Mouse (Mus musculus) liver, embryonic 15.5 days (tissue): ENCODE results near the gene Fam20c. TPM values are rescaled to one million over a fixed set of nuclear protein-coding genes. Genes with fewer than 3 reads are reported as not detected.

ENCODE experiments used
- ATAC-seq: fragments of 200-750 bp; cut with Nextera tagmentation; 2 replicates; pipeline ENCODE4 v1.8.0; 2017; ENCODE audit warnings: moderate number of reproducible peaks, mild to moderate bottlenecking, moderate library complexity; ENCODE audit not compliant: insufficient read depth
- H3K27ac ChIP-seq: fragments of 300-500 bp; sonication (generic); replicated peaks from 2 replicates; pipeline ENCODE4 v1.5.1; 2015; ENCODE audit warnings: mild to moderate bottlenecking, inconsistent platforms
- H3K27me3 ChIP-seq: fragments of 300-500 bp; sonication (generic); 2 replicates; pipeline ENCODE4 v1.6.1; 2015; ENCODE audit warnings: mild to moderate bottlenecking, inconsistent platforms
- H3K36me3 ChIP-seq: fragments of 300-500 bp; sonication (generic); replicated peaks from 2 replicates; pipeline ENCODE4 v1.6.1; 2015; ENCODE audit warnings: moderate library complexity, mild to moderate bottlenecking, inconsistent platforms
- H3K4me1 ChIP-seq: fragments of 300-500 bp; sonication (generic); replicated peaks from 2 replicates; pipeline ENCODE4 v1.6.1; 2015; ENCODE audit warnings: inconsistent platforms
- H3K4me2 ChIP-seq: fragments of 300-500 bp; sonication (generic); 2 replicates; pipeline ENCODE4 v1.6.1; 2015; ENCODE audit warnings: moderate library complexity, mild to moderate bottlenecking, inconsistent platforms
- H3K4me3 ChIP-seq: fragments of 300-500 bp; sonication (generic); replicated peaks from 2 replicates; pipeline ENCODE4 v1.5.1; 2015; ENCODE audit warnings: mild to moderate bottlenecking, inconsistent platforms
- H3K9ac ChIP-seq: fragments of 300-500 bp; sonication (generic); 2 replicates; pipeline ENCODE4 v1.6.1; 2015; ENCODE audit warnings: moderate library complexity, mild to moderate bottlenecking, inconsistent platforms
- H3K9me3 ChIP-seq: fragments of 300-500 bp; sonication (generic); replicated peaks from 2 replicates; pipeline ENCODE4 v1.6.1; 2016; ENCODE audit warnings: inconsistent platforms
- WGBS: fragments of 180-500 bp; shearing (Covaris S2); methylation state at CpG from one replicate; pipeline ENCODE4 v1.1.7; 2015; ENCODE audit warnings: mixed read lengths; ENCODE audit not compliant: insufficient replicate concordance; 5-methylcytosine and 5-hydroxymethylcytosine counted together
- polyA plus RNA-seq: library from polyadenylated mRNA; unstranded; fragments of >200 nt; fragmentation: Nextera tagmentation; extraction: Ambion mirVana; gene quantifications from 2 replicates; pipeline ENCODE4 v1.2.1, GENCODE M21; 2015

The Fam20c gene
- polyA plus RNA-seq, 1 experiment from 2014 or later: 11.1 TPM

- Histone ChIP-seq H3K27ac (no peak overlapping the region), H3K9ac (no peak overlapping the region), H3K9me3 (no peaks in the 10 kb centered on the region), H3K4me1 (no peaks in the 10 kb centered on the region), H3K36me3 (peaks cover 8% of the 10 kb centered on the region), H3K4me2 (no peak overlapping the region), H3K27me3 (no peaks in the 10 kb centered on the region), H3K4me3 (no peak overlapping the region)
- 73% methylated on average over 6 of the region's 6 CpGs for WGBS
- ATAC-seq: no peak
Observed at GRCm38 (mm10) chr5:138809767-138810166, 55.5 kb downstream of the Fam20c start.

GRCm38 (mm10) chr5:138819780-138820179, 65.5 kb downstream of the Fam20c start, which contains the start of gene Gm5294:
Gm5294 (plus strand) TSS chr5:138820080.
- no peaks in the 10 kb centered on the region for H3K9me3 ChIP-seq
- H3K27me3 ChIP-seq: peaks cover 58% of the 10 kb centered on the region
- H3K9ac ChIP-seq: no peak within 1 kb of the TSS
- no peaks in the 10 kb centered on the region for H3K36me3 ChIP-seq
- H3K4me3 ChIP-seq: peak within 1 kb of the TSS; percentile 8; the same call in 1 of the 2 replicates
- peaks cover 5% of the 10 kb centered on the region; the same call in 1 of the 2 replicates for H3K4me1 ChIP-seq
- no peak for ATAC-seq
- H3K4me2 ChIP-seq: peak within 1 kb of the TSS; percentile 48
- no peak within 1 kb of the TSS for H3K27ac ChIP-seq
- 13% methylated on average over 21 of the region's 21 CpGs for WGBS

DNA sequence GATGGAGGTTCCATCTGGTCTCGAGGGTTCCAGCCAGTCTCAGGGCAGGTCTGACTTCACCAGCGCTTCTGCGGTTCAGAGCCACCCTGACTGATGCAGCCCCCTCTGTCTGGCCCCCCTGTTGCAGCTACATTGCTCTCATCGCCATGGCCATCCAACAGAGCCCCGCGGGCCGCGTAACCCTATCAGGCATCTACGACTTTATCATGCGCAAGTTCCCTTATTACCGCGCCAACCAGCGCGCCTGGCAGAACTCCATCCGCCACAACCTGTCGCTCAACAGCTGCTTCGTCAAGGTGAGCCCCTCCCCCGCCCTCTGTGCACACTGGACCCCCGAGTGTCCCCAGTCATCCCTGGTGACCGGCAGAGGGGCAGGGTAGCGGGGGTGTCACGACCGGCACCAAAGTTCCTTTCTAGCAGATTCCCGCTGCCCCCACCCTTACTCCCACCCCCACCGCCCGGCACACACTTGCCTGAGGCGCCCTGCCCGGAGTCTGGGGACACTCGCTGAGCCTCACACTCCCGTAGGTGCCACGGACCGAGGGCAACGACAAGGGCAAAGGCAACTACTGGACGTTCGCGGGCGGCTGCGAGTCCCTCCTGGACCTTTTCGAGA, 66.5 kb downstream of the Fam20c start:
- Histone ChIP-seq H3K4me1 (peaks cover 5% of the 10 kb centered on the region; the same call in 1 of the 2 replicates), H3K9ac (no peak overlapping the region), H3K36me3 (no peaks in the 10 kb centered on the region), H3K27ac (no peak overlapping the region), H3K9me3 (no peaks in the 10 kb centered on the region), H3K4me3 (peak overlapping the region; percentile 8; the same call in 1 of the 2 replicates), H3K4me2 (peak overlapping the region; percentile 48), H3K27me3 (peaks cover 58% of the 10 kb centered on the region)
- 4% methylated on average over 39 of the region's 39 CpGs for WGBS
- ATAC-seq: no peak

GRCm38 (mm10) chr5:138825090-138825489, 70.8 kb downstream of the Fam20c start:
- Histone ChIP-seq H3K4me2 (no peak overlapping the region), H3K9me3 (no peaks in the 10 kb centered on the region), H3K27ac (no peak overlapping the region), H3K4me3 (no peak overlapping the region), H3K27me3 (peaks cover 42% of the 10 kb centered on the region), H3K36me3 (no peaks in the 10 kb centered on the region), H3K9ac (no peak overlapping the region), H3K4me1 (peaks cover 7% of the 10 kb centered on the region; the same call in 1 of the 2 replicates)
- WGBS: 32% methylated on average over 3 of the region's 3 CpGs
- ATAC-seq: no peak

DNA sequence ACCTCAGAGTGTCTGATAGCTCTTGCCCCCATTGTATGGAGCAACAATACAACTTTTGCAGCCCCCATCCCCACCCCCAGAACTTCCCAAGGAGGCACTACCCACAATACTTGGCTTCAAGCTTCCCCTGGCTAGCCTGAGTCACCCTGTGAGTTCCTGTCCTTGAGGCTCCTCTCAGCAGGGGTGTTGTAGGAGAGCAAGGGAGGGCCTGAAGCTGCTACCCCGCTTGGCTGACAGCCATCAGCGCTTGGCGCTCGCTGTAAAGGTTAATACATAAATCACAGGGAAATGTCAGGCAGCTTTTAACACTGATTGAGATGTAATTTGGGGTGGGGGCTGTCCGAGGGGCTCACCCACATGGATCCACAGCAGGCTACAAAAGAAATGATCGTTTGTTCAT, 79.1 kb downstream of the Fam20c start:
- no peak overlapping the region for H3K27ac ChIP-seq
- no peaks in the 10 kb centered on the region for H3K36me3 ChIP-seq
- no peak overlapping the region for H3K4me2 ChIP-seq
- WGBS: 39% methylated on average over 6 of the region's 6 CpGs
- no peak overlapping the region for H3K4me3 ChIP-seq
- H3K9ac ChIP-seq: no peak overlapping the region
- no peaks in the 10 kb centered on the region for H3K27me3 ChIP-seq
- no peaks in the 10 kb centered on the region for H3K4me1 ChIP-seq
- no peaks in the 10 kb centered on the region for H3K9me3 ChIP-seq
- no peak for ATAC-seq

GRCm38 (mm10) chr5:138834910-138835309, 80.6 kb downstream of the Fam20c start:
- 19% methylated on average over 3 of the region's 3 CpGs for WGBS
- Histone ChIP-seq H3K36me3 (no peaks in the 10 kb centered on the region), H3K9me3 (no peaks in the 10 kb centered on the region), H3K27ac (no peak overlapping the region), H3K4me2 (no peak overlapping the region), H3K9ac (no peak overlapping the region), H3K4me1 (no peaks in the 10 kb centered on the region), H3K4me3 (no peak overlapping the region), H3K27me3 (no peaks in the 10 kb centered on the region)
- no peak for ATAC-seq

DNA sequence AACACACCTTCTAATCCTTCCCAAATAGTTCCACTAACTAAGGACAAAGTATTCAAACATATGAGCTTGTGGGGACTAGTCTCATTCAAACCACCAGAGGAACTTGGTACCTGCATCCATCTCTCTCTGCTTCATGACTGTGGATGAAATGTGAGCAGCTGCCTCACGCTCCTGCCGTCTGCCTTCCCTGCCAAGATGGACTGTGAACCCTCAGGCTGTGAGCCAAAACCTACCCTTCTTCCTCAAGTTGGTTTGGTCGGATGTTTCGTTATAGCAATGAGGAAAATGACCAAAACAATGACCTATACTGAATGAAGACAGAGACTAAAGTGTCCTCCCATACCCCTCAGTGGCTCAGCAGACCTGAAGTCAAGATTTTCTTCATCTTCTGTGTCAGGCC, 86.7 kb downstream of the Fam20c start:
- no peak overlapping the region for H3K27ac ChIP-seq
- no peak overlapping the region for H3K4me2 ChIP-seq
- no peak for ATAC-seq
- no peaks in the 10 kb centered on the region for H3K36me3 ChIP-seq
- 78% methylated on average over 4 of the region's 4 CpGs for WGBS
- H3K9ac ChIP-seq: no peak overlapping the region
- H3K4me3 ChIP-seq: no peak overlapping the region
- no peaks in the 10 kb centered on the region for H3K9me3 ChIP-seq
- no peaks in the 10 kb centered on the region for H3K27me3 ChIP-seq
- H3K4me1 ChIP-seq: no peaks in the 10 kb centered on the region

DNA sequence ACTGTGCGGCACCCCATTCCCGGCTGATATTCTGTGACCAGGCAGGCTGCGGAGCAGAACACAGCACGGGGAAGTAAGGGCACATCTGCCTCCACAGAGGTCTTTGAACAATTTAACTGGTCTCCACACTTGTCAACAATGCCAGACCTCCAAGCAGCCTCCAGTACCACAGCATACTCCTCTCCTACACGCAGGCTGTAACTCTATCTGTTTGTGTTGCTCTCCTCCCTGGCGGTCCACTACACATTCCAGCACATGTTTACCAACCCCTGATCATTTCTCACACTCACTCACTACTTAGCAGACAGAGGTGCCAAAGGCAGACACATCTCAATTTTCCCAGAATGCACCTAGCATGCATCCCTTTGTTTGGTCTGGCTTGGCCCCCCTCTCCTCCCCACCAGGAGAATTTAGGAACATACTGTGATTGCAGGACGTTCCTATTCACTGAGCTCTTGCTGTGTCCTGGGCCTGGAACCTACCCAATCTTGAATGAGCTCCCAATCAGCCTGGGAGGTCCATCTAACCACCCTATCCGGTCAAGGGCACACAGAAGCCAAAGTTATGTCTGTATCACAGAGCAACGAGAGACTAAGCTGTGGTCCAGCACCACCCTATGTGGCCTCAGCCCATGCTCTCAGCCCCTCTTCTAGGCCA, 89.0 kb downstream of the Fam20c start:
- Histone ChIP-seq H3K36me3 (no peaks in the 10 kb centered on the region), H3K27ac (no peak overlapping the region), H3K4me3 (no peak overlapping the region), H3K9me3 (no peaks in the 10 kb centered on the region), H3K27me3 (no peaks in the 10 kb centered on the region), H3K9ac (no peak overlapping the region), H3K4me1 (no peaks in the 10 kb centered on the region), H3K4me2 (no peak overlapping the region)
- no peak for ATAC-seq
- 53% methylated on average over 9 of the region's 9 CpGs for WGBS

DNA sequence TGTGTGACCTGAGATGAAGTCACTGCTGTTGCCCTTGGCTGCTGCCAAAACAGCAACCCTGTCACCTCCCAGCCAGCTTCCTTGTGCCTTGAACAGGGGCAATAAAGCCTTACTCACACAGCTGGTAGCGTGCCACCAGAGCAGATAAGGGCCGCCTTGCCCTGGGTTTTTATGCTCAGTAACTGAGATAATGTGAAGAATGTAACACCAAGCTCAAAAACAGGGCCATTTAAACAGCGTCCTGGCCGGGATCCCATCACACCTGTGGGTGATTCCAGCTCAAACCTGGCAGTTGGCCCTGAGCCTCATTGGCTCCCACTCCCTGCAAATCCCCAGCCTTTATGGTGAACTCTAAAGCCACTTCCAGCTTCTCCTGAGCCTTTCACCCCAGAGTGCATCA, 92.2 kb downstream of the Fam20c start:
- Histone ChIP-seq H3K4me3 (no peak overlapping the region), H3K27me3 (no peaks in the 10 kb centered on the region; the same call in 1 of the 2 replicates), H3K27ac (no peak overlapping the region), H3K36me3 (no peaks in the 10 kb centered on the region), H3K4me2 (no peak overlapping the region), H3K9ac (no peak overlapping the region), H3K4me1 (no peaks in the 10 kb centered on the region), H3K9me3 (no peaks in the 10 kb centered on the region)
- no peak for ATAC-seq
- 39% methylated on average over 4 of the region's 4 CpGs for WGBS

DNA sequence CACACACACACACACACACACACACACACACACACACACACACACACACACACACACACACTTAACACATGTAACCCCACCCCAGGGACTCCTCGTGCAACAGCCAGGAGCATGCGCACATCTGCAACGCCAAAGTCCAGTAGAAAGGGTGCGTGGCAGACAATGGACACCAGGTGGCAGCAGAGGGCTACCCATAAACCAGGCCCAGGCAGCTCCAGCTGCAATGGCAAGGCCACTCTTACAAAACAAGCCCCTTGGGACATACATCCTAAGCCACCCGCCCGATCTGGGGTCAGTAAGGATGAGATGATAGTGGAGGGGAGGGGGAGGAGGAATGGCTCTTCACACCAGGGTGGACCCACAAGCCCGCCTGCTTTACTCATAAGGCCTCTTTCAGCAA, 93.8 kb downstream of the Fam20c start:
- WGBS: 6% methylated on average over 7 of the region's 7 CpGs
- Histone ChIP-seq H3K36me3 (no peaks in the 10 kb centered on the region), H3K9ac (no peak overlapping the region), H3K27ac (no peak overlapping the region), H3K9me3 (no peaks in the 10 kb centered on the region), H3K4me3 (no peak overlapping the region), H3K4me2 (no peak overlapping the region), H3K4me1 (no peaks in the 10 kb centered on the region), H3K27me3 (no peaks in the 10 kb centered on the region; the same call in 1 of the 2 replicates)
- ATAC-seq: peak; percentile 44

GRCm38 (mm10) chr5:138849682-138850461, 95.6 kb downstream of the Fam20c start:
- WGBS: 71% methylated on average over 23 of the region's 23 CpGs
- no peak overlapping the region for H3K9ac ChIP-seq
- H3K4me2 ChIP-seq: no peak overlapping the region

More at GRCm38 (mm10) chr5:138849682-138850461, 95.6 kb downstream of the Fam20c start:
- Histone ChIP-seq H3K27me3 (no peaks in the 10 kb centered on the region; the same call in 1 of the 2 replicates), H3K36me3 (no peaks in the 10 kb centered on the region), H3K9me3 (no peaks in the 10 kb centered on the region), H3K27ac (no peak overlapping the region), H3K4me3 (no peak overlapping the region), H3K4me1 (no peaks in the 10 kb centered on the region)
- no peak for ATAC-seq
